ENCODE assay signal across 9 mouse cellular contexts in the genomic region with DNA sequence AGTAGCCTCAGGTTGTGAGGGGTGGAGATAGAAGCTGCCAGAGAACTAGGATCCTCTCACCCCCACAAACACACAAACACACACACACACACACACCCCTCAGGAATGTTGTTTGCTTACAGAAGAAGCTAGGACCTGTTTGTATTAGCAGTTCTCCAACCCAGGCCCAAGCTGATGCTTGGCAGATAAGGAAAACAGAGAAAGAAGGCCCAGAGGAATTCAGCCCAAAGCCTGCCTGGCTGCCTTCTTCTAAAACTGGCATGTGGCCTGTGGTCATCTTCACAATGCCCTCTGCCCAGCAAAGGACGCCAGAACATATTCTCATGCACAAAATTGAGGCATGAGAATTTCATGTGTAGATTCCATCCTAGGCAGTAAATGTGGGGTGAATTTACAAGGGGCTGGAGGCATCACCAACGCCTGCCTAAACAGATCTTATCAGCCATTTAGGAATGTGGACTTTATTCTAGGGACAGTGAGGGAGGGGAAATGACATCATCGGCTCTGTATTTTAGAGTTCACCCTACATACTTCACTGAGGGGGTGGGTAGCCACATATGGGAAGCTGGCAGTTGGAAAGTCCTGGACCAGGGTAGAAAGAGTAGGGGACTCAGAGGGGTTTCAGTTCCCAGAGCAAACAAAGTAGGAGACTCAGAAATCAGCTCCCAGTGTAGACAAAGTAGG. TPM values are rescaled to one million over a fixed set of nuclear protein-coding genes. Genes with fewer than 3 reads are reported as not detected.
A peak's percentile ranks its signal among the peaks of the same experiment; 100 is the strongest.
DNase-seq lines count a peak whose midpoint lies in the region; ATAC-seq and TF ChIP-seq lines count a peak whose summit lies in the region.
"Had no signal": no experiment of that assay in that cellular context is flagged by ENCODE, and none has a peak within 500 bp of the region (broad histone marks: within the 10 kb centered on the region; RNA-seq: fewer than 3 reads in every experiment).

No protein-coding gene starts in this region.

- H3K27ac ChIP-seq in kidney, embryonic 14.5 days (ENCODE audit: low read depth, low read length), result peak overlapping the region; percentile 76; the same call in 1 of the 2 replicates
- H3K27ac ChIP-seq in embryonic facial prominence, embryonic 12.5 days, result peak overlapping the region; percentile 24
- H3K27ac ChIP-seq in liver, postnatal 0 days (ENCODE audit: low read depth), result peak overlapping the region; percentile 85

- 37% methylated on average over 3 of the region's 3 CpGs for WGBS in kidney, embryonic 14.5 days
- 44% methylated on average over 3 of the region's 3 CpGs for WGBS in embryonic facial prominence, embryonic 12.5 days
- 32% methylated on average over 3 of the region's 3 CpGs for WGBS in liver, postnatal 0 days (ENCODE audit: insufficient replicate concordance)

- H3K27me3 ChIP-seq in kidney, embryonic 14.5 days (ENCODE audit: control insufficient read depth, insufficient read depth, low read length), result no peaks in the 10 kb centered on the region
- no peaks in the 10 kb centered on the region for H3K27me3 ChIP-seq in embryonic facial prominence, embryonic 12.5 days
- no peaks in the 10 kb centered on the region for H3K27me3 ChIP-seq in liver, postnatal 0 days (ENCODE audit: insufficient read depth, low read length)

- peaks cover 76% of the 10 kb centered on the region for H3K4me1 ChIP-seq in kidney, embryonic 14.5 days (ENCODE audit: control insufficient read depth, insufficient read depth, low read length)
- peaks cover 43% of the 10 kb centered on the region for H3K4me1 ChIP-seq in embryonic facial prominence, embryonic 12.5 days
- peaks cover 88% of the 10 kb centered on the region for H3K4me1 ChIP-seq in liver, postnatal 0 days (ENCODE audit: insufficient read depth)

- H3K9me3 ChIP-seq in kidney, embryonic 14.5 days (ENCODE audit: control insufficient read depth, low read length), result no peaks in the 10 kb centered on the region
- no peaks in the 10 kb centered on the region for H3K9me3 ChIP-seq in embryonic facial prominence, embryonic 12.5 days
- H3K9me3 ChIP-seq in liver, postnatal 0 days (ENCODE audit: low read length), result no peaks in the 10 kb centered on the region

- TF ChIP-seq CTCF in liver, postnatal 0 days (IDR thresholded peaks at IDR 0.05; ENCODE audit: low read depth), result no peak

- intact Hi-C loops in left cerebral cortex, postnatal 10 days (cut with DNase I), result no loop called here

- no peaks in the 10 kb centered on the region; the same call in 1 of the 2 replicates for H3K36me3 ChIP-seq in kidney, embryonic 14.5 days (ENCODE audit: control insufficient read depth, insufficient read depth, low read length)
- no peaks in the 10 kb centered on the region for H3K36me3 ChIP-seq in embryonic facial prominence, embryonic 12.5 days
- H3K36me3 ChIP-seq in liver, postnatal 0 days (replicated peaks; ENCODE audit: insufficient read depth, low read length), result peaks cover 16% of the 10 kb centered on the region

- ATAC-seq in kidney, embryonic 14.5 days (ENCODE audit: low FRiP score, low TSS enrichment), result no peak
- ATAC-seq in embryonic facial prominence, embryonic 12.5 days (ENCODE audit: insufficient number of reproducible peaks, insufficient read depth, low FRiP score, low TSS enrichment), result no peak
- ATAC-seq in liver, postnatal 0 days, result peak; percentile 42

- 0 out of 2 replicates have a peak overlapping the region, but pooled peaks have one; percentile 8 for H3K4me2 ChIP-seq in kidney, embryonic 14.5 days (replicated peaks; ENCODE audit: low read depth, low read length)
- no peak overlapping the region for H3K4me2 ChIP-seq in embryonic facial prominence, embryonic 12.5 days (replicated peaks)
- 0 out of 2 replicates have a peak overlapping the region, but pooled peaks have one; percentile 13 for H3K4me2 ChIP-seq in liver, postnatal 0 days (ENCODE audit: low read depth, low read length)

- 0 out of 2 replicates have a peak, but pooled peaks have one; percentile 26 for TF ChIP-seq EP300 in liver, postnatal 0 days (IDR thresholded peaks at IDR 0.05; ENCODE audit: low read depth)

- peak overlapping the region; percentile 23; the same call in 1 of the 2 replicates for H3K9ac ChIP-seq in kidney, embryonic 14.5 days (ENCODE audit: low read depth, low read length)
- H3K9ac ChIP-seq in embryonic facial prominence, embryonic 12.5 days, result no peak overlapping the region
- peak overlapping the region; percentile 21 for H3K9ac ChIP-seq in liver, postnatal 0 days (replicated peaks)

- no peak for DNase-seq in kidney, postnatal 14 days
- DNase-seq in NIH3T3 (ENCODE audit: low read depth), result peak; percentile 79
- DNase-seq in liver, postnatal 0 days, result no peak
- no peak for DNase-seq in frontal cortex, adult 2 months (ENCODE audit: extremely low spot score in 1 of 2, low spot score in 1 of 2)
- no peak for DNase-seq in left cerebral cortex, postnatal 10 days (ENCODE audit: extremely low spot score in 1 of 2, low spot score in 2 of 2)
- no peak for DNase-seq in cerebellum, postnatal 4 days (ENCODE audit: low spot score in 2 of 2)
- DNase-seq: right cerebral cortex, postnatal 14 days had no signal

- H3K4me3 ChIP-seq in kidney, embryonic 14.5 days (ENCODE audit: low read length), result no peak overlapping the region
- H3K4me3 ChIP-seq in embryonic facial prominence, embryonic 12.5 days, result no peak overlapping the region
- H3K4me3 ChIP-seq in liver, postnatal 0 days (ENCODE audit: low read depth, low read length), result no peak overlapping the region

RNA-seq across cellular contexts. Expression of a gene that starts 21.4 kb away (rescaled TPM):
- 43.8 and 72.3 TPM in 2 replicates for polyA plus RNA-seq in kidney, embryonic 14.5 days (2014; fragmentation: Nextera tagmentation; extraction: Ambion mirVana)
- polyA plus RNA-seq in embryonic facial prominence, embryonic 12.5 days (2016; fragmentation: Nextera tagmentation; extraction: Ambion mirVana), result 37.3 and 37.9 TPM in 2 replicates
- 17.7 and 22.4 TPM in 2 replicates for polyA plus RNA-seq in liver, postnatal 0 days (2015; fragmentation: Nextera tagmentation; extraction: Ambion mirVana)
- 34.4 and 38.7 TPM in 2 replicates for polyA plus RNA-seq in frontal cortex, adult 2 months (2012; rRNA removed)
- 10 to 100 TPM; 58.2 to 58.8 TPM for total RNA-seq in left cerebral cortex, postnatal 10 days (2021)

Comparison
In these comparisons a context has a peak if more than half of its experiments do, and no peak if none do; other contexts are left out.
1. H3K27ac ChIP-seq: peak in every context shown above with its lines; median percentile 85 in liver, postnatal 0 days; 76 in kidney, embryonic 14.5 days; 24 in embryonic facial prominence, embryonic 12.5 days.